Mouse (Mus musculus) thymus, adult 18-20 months (tissue): ENCODE data around the gene Srr.

Source experiments
- DNase-seq, 2 experiments: peaks; one replicate each; pipeline ENCODE4 v3.0.0; 2022; ENCODE audit warnings: mixed read lengths in 2 of 2

Gene Srr

GRCm38 (mm10) chr11:74857756-74858155 is 68.0 kb downstream of the Srr start:
- no peak for DNase-seq
